Mouse (Mus musculus): ENCODE data around the gene Mtx1. TPM values are rescaled to one million over a fixed set of nuclear protein-coding genes. Genes with fewer than 3 reads are reported as not detected.

Mtx1 gene
- polyA plus RNA-seq, 1 experiment from 2014 or later, result 158 TPM

- Histone ChIP-seq H3K27ac (no peak overlapping the region), H3K9ac (replicated peaks) (no peak overlapping the region), H3K9me3 (no peaks in the 10 kb centered on the region), H3K4me1 (replicated peaks) (peaks cover 26% of the 10 kb centered on the region), H3K4me2 (replicated peaks) (peak overlapping the region; percentile 11; the same call in 1 of the 2 replicates), H3K36me3 (peaks cover 6% of the 10 kb centered on the region; the same call in 1 of the 2 replicates), H3K4me3 (replicated peaks) (no peak overlapping the region), H3K27me3 (0 out of 2 replicates have a peak, but pooled peaks cover 3% of the 10 kb centered on the region)
- 8% methylated on average over 17 of the region's 17 CpGs for WGBS
- ATAC-seq, result no peak
Measured at GRCm38 (mm10) chr3:89251365-89251895, 24.5 kb upstream of the Mtx1 start.

GRCm38 (mm10) chr3:89250435-89251040 lies 23.6 kb upstream of the Mtx1 start:
- Histone ChIP-seq H3K9me3 (no peaks in the 10 kb centered on the region), H3K36me3 (peaks cover 6% of the 10 kb centered on the region; the same call in 1 of the 2 replicates), H3K27ac (no peak overlapping the region), H3K27me3 (0 out of 2 replicates have a peak, but pooled peaks cover 3% of the 10 kb centered on the region), H3K4me2 (replicated peaks) (no peak overlapping the region), H3K4me1 (replicated peaks) (peaks cover 32% of the 10 kb centered on the region), H3K9ac (replicated peaks) (no peak overlapping the region), H3K4me3 (replicated peaks) (no peak overlapping the region)
- 22% methylated on average over 7 of the region's 7 CpGs for WGBS
- no peak for ATAC-seq

- Histone ChIP-seq H3K36me3 (peaks cover 6% of the 10 kb centered on the region; the same call in 1 of the 2 replicates), H3K4me2 (replicated peaks) (peak overlapping the region; percentile 93), H3K9me3 (no peaks in the 10 kb centered on the region), H3K4me1 (replicated peaks) (peaks cover 55% of the 10 kb centered on the region), H3K27ac (no peak overlapping the region), H3K27me3 (no peaks in the 10 kb centered on the region), H3K4me3 (replicated peaks) (peak overlapping the region; percentile 75), H3K9ac (replicated peaks) (peak overlapping the region; percentile 84; the same call in 1 of the 2 replicates)
- WGBS, result 80% methylated on average over 4 of the region's 4 CpGs
- no peak for ATAC-seq
Measured at GRCm38 (mm10) chr3:89247466-89247865, 20.6 kb upstream of the Mtx1 start.

GRCm38 (mm10) chr3:89246261-89247100 lies 19.6 kb upstream of the Mtx1 start, which contains the start of gene Trim46:
Gene Trim46, minus strand, starts transcription at chr3:89246309.
- Histone ChIP-seq H3K4me1 (replicated peaks) (peaks cover 57% of the 10 kb centered on the region), H3K9me3 (no peaks in the 10 kb centered on the region), H3K9ac (replicated peaks) (peak within 1 kb of the TSS; percentile 84), H3K4me2 (replicated peaks) (peak within 1 kb of the TSS; percentile 93), H3K4me3 (replicated peaks) (peak within 1 kb of the TSS; percentile 75), H3K36me3 (peaks cover 15% of the 10 kb centered on the region), H3K27ac (peak within 1 kb of the TSS; percentile 97), H3K27me3 (no peaks in the 10 kb centered on the region)
- ATAC-seq, result peak; percentile 60
- WGBS, result under 1% methylated on average over 42 of the region's 42 CpGs

- Histone ChIP-seq H3K36me3 (peaks cover 23% of the 10 kb centered on the region), H3K4me2 (replicated peaks) (peak within 1 kb of the TSS; percentile 93), H3K9me3 (no peaks in the 10 kb centered on the region), H3K4me3 (replicated peaks) (peak within 1 kb of the TSS; percentile 75), H3K27ac (peak within 1 kb of the TSS; percentile 97), H3K4me1 (replicated peaks) (peaks cover 52% of the 10 kb centered on the region), H3K9ac (replicated peaks) (peak within 1 kb of the TSS; percentile 84), H3K27me3 (no peaks in the 10 kb centered on the region)
- WGBS, result 3% methylated on average over 20 of the region's 20 CpGs
- peak; percentile 55 for ATAC-seq
Measured at GRCm38 (mm10) chr3:89245688-89246171, 18.8 kb upstream of the Mtx1 start, which contains the start of gene Krtcap2. Gene Krtcap2, plus strand, starts transcription at chr3:89245966.

- peaks cover 52% of the 10 kb centered on the region for H3K4me1 ChIP-seq (replicated peaks)
- no peaks in the 10 kb centered on the region for H3K27me3 ChIP-seq
- H3K27ac ChIP-seq, result peak overlapping the region; percentile 97
- WGBS, result 1% methylated on average over 24 of the region's 26 CpGs
- ATAC-seq, result peak; percentile 67
- H3K36me3 ChIP-seq, result peaks cover 29% of the 10 kb centered on the region
- H3K4me2 ChIP-seq (replicated peaks), result peak overlapping the region; percentile 93
- H3K9me3 ChIP-seq, result no peaks in the 10 kb centered on the region
- peak overlapping the region; percentile 75 for H3K4me3 ChIP-seq (replicated peaks)
- H3K9ac ChIP-seq (replicated peaks), result peak overlapping the region; percentile 73
Measured at GRCm38 (mm10) chr3:89244982-89245687, 18.2 kb upstream of the Mtx1 start.

GRCm38 (mm10) chr3:89244158-89244981 lies 17.5 kb upstream of the Mtx1 start:
- Histone ChIP-seq H3K27me3 (no peaks in the 10 kb centered on the region), H3K27ac (peak overlapping the region; percentile 97), H3K4me1 (replicated peaks) (peaks cover 52% of the 10 kb centered on the region), H3K9ac (replicated peaks) (peak overlapping the region; percentile 72), H3K4me2 (replicated peaks) (peak overlapping the region; percentile 93), H3K36me3 (peaks cover 33% of the 10 kb centered on the region), H3K4me3 (replicated peaks) (peak overlapping the region; percentile 75), H3K9me3 (no peaks in the 10 kb centered on the region)
- peak; percentile 28 for ATAC-seq
- 11% methylated on average over 25 of the region's 25 CpGs for WGBS

- peak; percentile 12; the same call in 1 of the 2 replicates for ATAC-seq
Measured at GRCm38 (mm10) chr3:89243609-89244008, 16.7 kb upstream of the Mtx1 start.

GRCm38 (mm10) chr3:89242331-89242895 lies 15.5 kb upstream of the Mtx1 start:
- Histone ChIP-seq H3K4me1 (replicated peaks) (peaks cover 41% of the 10 kb centered on the region), H3K4me2 (replicated peaks) (no peak overlapping the region), H3K9ac (replicated peaks) (no peak overlapping the region), H3K4me3 (replicated peaks) (no peak overlapping the region), H3K27ac (no peak overlapping the region), H3K36me3 (peaks cover 50% of the 10 kb centered on the region), H3K27me3 (no peaks in the 10 kb centered on the region), H3K9me3 (no peaks in the 10 kb centered on the region)
- ATAC-seq, result no peak
- WGBS, result 72% methylated on average over 9 of the region's 9 CpGs

More at GRCm38 (mm10) chr3:89243609-89244008, 16.7 kb upstream of the Mtx1 start:
- no peaks in the 10 kb centered on the region for H3K9me3 ChIP-seq
- H3K9ac ChIP-seq (replicated peaks), result peak overlapping the region; percentile 72
- 12% methylated on average over 14 of the region's 14 CpGs for WGBS
- H3K27ac ChIP-seq, result peak overlapping the region; percentile 97
- peaks cover 52% of the 10 kb centered on the region for H3K4me1 ChIP-seq (replicated peaks)
- peak overlapping the region; percentile 75 for H3K4me3 ChIP-seq (replicated peaks)
- H3K36me3 ChIP-seq, result peaks cover 38% of the 10 kb centered on the region
- peak overlapping the region; percentile 93 for H3K4me2 ChIP-seq (replicated peaks)
- H3K27me3 ChIP-seq, result no peaks in the 10 kb centered on the region

- H3K4me3 ChIP-seq (replicated peaks), result no peak overlapping the region
Measured at GRCm38 (mm10) chr3:89238494-89238893, 11.6 kb upstream of the Mtx1 start.

More at GRCm38 (mm10) chr3:89238494-89238893, 11.6 kb upstream of the Mtx1 start:
- Histone ChIP-seq H3K9me3 (no peaks in the 10 kb centered on the region), H3K9ac (replicated peaks) (no peak overlapping the region), H3K27ac (no peak overlapping the region), H3K27me3 (no peaks in the 10 kb centered on the region), H3K4me2 (replicated peaks) (no peak overlapping the region), H3K4me1 (replicated peaks) (peaks cover 15% of the 10 kb centered on the region), H3K36me3 (peaks cover 89% of the 10 kb centered on the region)
- WGBS, result 72% methylated on average over 12 of the region's 12 CpGs
- no peak; the same call in 1 of the 2 replicates for ATAC-seq

All from midbrain, embryonic 13.5 days (tissue).